In the genomic region with DNA sequence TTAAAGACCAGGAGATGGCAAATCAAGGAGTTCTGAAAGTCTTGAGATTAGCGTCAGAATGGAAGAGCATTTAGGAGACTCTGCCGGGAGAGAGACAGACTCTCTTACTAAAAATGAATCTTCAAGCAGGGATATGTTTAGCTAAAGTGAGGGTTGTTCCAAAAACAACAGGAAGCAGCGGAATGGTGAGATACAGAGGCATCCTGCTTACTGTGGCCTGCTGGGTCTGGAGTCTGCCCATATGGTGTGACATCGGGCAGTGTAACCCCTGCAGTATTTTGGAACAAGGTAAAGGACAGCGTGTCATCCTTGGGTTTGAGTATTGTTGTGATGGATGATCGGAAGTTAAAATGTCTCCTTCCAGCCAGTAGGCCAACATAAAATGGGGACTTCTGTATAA, we compare ENCODE assay signal across 11 mouse cellular contexts. TPM values are rescaled to one million over a fixed set of nuclear protein-coding genes. Genes with fewer than 3 reads are reported as not detected.
A peak's percentile ranks its signal among the peaks of the same experiment; 100 is the strongest.
DNase-seq lines count a peak whose midpoint lies in the region; ATAC-seq and TF ChIP-seq lines count a peak whose summit lies in the region.
"Had no signal": no experiment of that assay in that cellular context is flagged by ENCODE, and none has a peak within 500 bp of the region (broad histone marks: within the 10 kb centered on the region; RNA-seq: fewer than 3 reads in every experiment).

No protein-coding gene starts in this region.

- TF ChIP-seq CTCF in liver, adult 2 months (IDR thresholded peaks at IDR 0.05; ENCODE audit: low read depth, low read length), result no peak

- H3K27me3 ChIP-seq in hindbrain, embryonic 13.5 days, result peaks cover 4% of the 10 kb centered on the region; the same call in 1 of the 2 replicates
- H3K27me3 ChIP-seq in hindbrain, embryonic 11.5 days (ENCODE audit: control insufficient read depth, insufficient read depth, low read length), result no peaks in the 10 kb centered on the region
- peaks cover 8% of the 10 kb centered on the region for H3K27me3 ChIP-seq in liver, adult 2 months (ENCODE audit: control insufficient read depth, insufficient read depth, low read length)
- H3K27me3 ChIP-seq in liver, embryonic 12.5 days (replicated peaks), result peaks cover 25% of the 10 kb centered on the region
- H3K27me3 ChIP-seq in lung, embryonic 15.5 days, result no peaks in the 10 kb centered on the region

- H3K4me3 ChIP-seq in hindbrain, embryonic 13.5 days, result no peak overlapping the region
- H3K4me3 ChIP-seq in hindbrain, embryonic 11.5 days (ENCODE audit: low read depth, low read length), result no peak overlapping the region
- no peak overlapping the region for H3K4me3 ChIP-seq in liver, adult 2 months (ENCODE audit: insufficient read depth, low read depth, low read length)
- H3K4me3 ChIP-seq in liver, embryonic 12.5 days, result no peak overlapping the region
- no peak overlapping the region for H3K4me3 ChIP-seq in lung, embryonic 15.5 days
- H3K4me3 ChIP-seq: midbrain, embryonic 10.5 days had no signal

- H3K9ac ChIP-seq in hindbrain, embryonic 13.5 days, result no peak overlapping the region
- no peak overlapping the region for H3K9ac ChIP-seq in hindbrain, embryonic 11.5 days (ENCODE audit: low read depth, low read length)
- no peak overlapping the region for H3K9ac ChIP-seq in liver, adult 2 months (ENCODE audit: low read depth, low read length)
- no peak overlapping the region for H3K9ac ChIP-seq in liver, embryonic 12.5 days
- no peak overlapping the region for H3K9ac ChIP-seq in lung, embryonic 15.5 days

- H3K27ac ChIP-seq in hindbrain, embryonic 13.5 days, result no peak overlapping the region
- H3K27ac ChIP-seq in hindbrain, embryonic 11.5 days (ENCODE audit: low read depth, low read length), result no peak overlapping the region
- no peak overlapping the region for H3K27ac ChIP-seq in liver, adult 2 months (replicated peaks; ENCODE audit: insufficient read depth, low read depth, low read length)
- no peak overlapping the region for H3K27ac ChIP-seq in liver, embryonic 12.5 days
- no peak overlapping the region for H3K27ac ChIP-seq in lung, embryonic 15.5 days
- H3K27ac ChIP-seq: midbrain, embryonic 10.5 days had no signal

- 84% methylated on average over 6 of the region's 6 CpGs for whole genome bisulfite sequencing in hindbrain, embryonic 13.5 days
- 77% methylated on average over 6 of the region's 6 CpGs for WGBS in hindbrain, embryonic 11.5 days
- 76% methylated on average over 6 of the region's 6 CpGs for WGBS in liver, adult 2 months
- 62% methylated on average over 6 of the region's 6 CpGs for WGBS in liver, embryonic 12.5 days (ENCODE audit: insufficient replicate concordance)
- WGBS in lung, embryonic 15.5 days, result 54% methylated on average over 6 of the region's 6 CpGs

- H3K9me3 ChIP-seq in hindbrain, embryonic 13.5 days, result no peaks in the 10 kb centered on the region
- no peaks in the 10 kb centered on the region for H3K9me3 ChIP-seq in hindbrain, embryonic 11.5 days (ENCODE audit: control insufficient read depth, low read length)
- H3K9me3 ChIP-seq in liver, embryonic 12.5 days (replicated peaks), result no peaks in the 10 kb centered on the region
- no peaks in the 10 kb centered on the region for H3K9me3 ChIP-seq in lung, embryonic 15.5 days
- H3K9me3 ChIP-seq: midbrain, embryonic 10.5 days had no signal

- no peaks in the 10 kb centered on the region; the same call in 1 of the 2 replicates for H3K79me2 ChIP-seq in liver, adult 2 months (ENCODE audit: control insufficient read depth, insufficient read depth, low read length)

- no peak for ATAC-seq in hindbrain, embryonic 13.5 days (ENCODE audit: low FRiP score)
- no peak for ATAC-seq in hindbrain, embryonic 11.5 days (ENCODE audit: low FRiP score)
- ATAC-seq in liver, embryonic 12.5 days, result no peak
- no peak for ATAC-seq in lung, embryonic 15.5 days (ENCODE audit: borderline replicate concordance, extremely low read depth, low FRiP score, low TSS enrichment)

- H3K36me3 ChIP-seq in hindbrain, embryonic 13.5 days, result no peaks in the 10 kb centered on the region
- H3K36me3 ChIP-seq in hindbrain, embryonic 11.5 days (ENCODE audit: control insufficient read depth, insufficient read depth, low read length), result no peaks in the 10 kb centered on the region
- H3K36me3 ChIP-seq in liver, adult 2 months (ENCODE audit: control insufficient read depth, insufficient read depth, low read length), result no peaks in the 10 kb centered on the region
- no peaks in the 10 kb centered on the region for H3K36me3 ChIP-seq in liver, embryonic 12.5 days
- H3K36me3 ChIP-seq in lung, embryonic 15.5 days, result no peaks in the 10 kb centered on the region

- H3K4me1 ChIP-seq in hindbrain, embryonic 13.5 days (replicated peaks), result peaks cover 35% of the 10 kb centered on the region
- H3K4me1 ChIP-seq in hindbrain, embryonic 11.5 days (replicated peaks; ENCODE audit: control insufficient read depth, insufficient read depth, low read length), result 0 out of 2 replicates have a peak, but pooled peaks cover 2% of the 10 kb centered on the region
- H3K4me1 ChIP-seq in liver, adult 2 months (ENCODE audit: control insufficient read depth, insufficient read depth, low read length), result peaks cover 3% of the 10 kb centered on the region; the same call in 1 of the 2 replicates
- peaks cover under 1% of the 10 kb centered on the region; the same call in 1 of the 2 replicates for H3K4me1 ChIP-seq in liver, embryonic 12.5 days
- H3K4me1 ChIP-seq in lung, embryonic 15.5 days, result peaks cover 36% of the 10 kb centered on the region

- peak overlapping the region; percentile 17; the same call in 1 of the 2 replicates for H3K4me2 ChIP-seq in hindbrain, embryonic 13.5 days
- no peak overlapping the region for H3K4me2 ChIP-seq in hindbrain, embryonic 11.5 days (replicated peaks; ENCODE audit: low read depth, low read length)
- no peak overlapping the region for H3K4me2 ChIP-seq in liver, embryonic 12.5 days
- peak overlapping the region; percentile 1; the same call in 1 of the 2 replicates for H3K4me2 ChIP-seq in lung, embryonic 15.5 days

- no peak for DNase-seq in hindbrain, embryonic 11.5 days (ENCODE audit: low spot score)
- DNase-seq in liver, adult 2 months (ENCODE audit: extremely low read depth, low read depth, low spot score), result peak; percentile 21
- DNase-seq in cerebellum, postnatal 10 days, result peak; percentile 71 to 84
- DNase-seq in urinary bladder, postnatal 36 days (ENCODE audit: low spot score in 2 of 2), result no peak
- no peak for DNase-seq in thymus, postnatal 14 days
- DNase-seq: liver; right cerebral cortex, postnatal 4 days had no signal

- TF ChIP-seq POLR2A in liver, adult 2 months (IDR thresholded peaks at IDR 0.05; ENCODE audit: extremely low read depth, insufficient read depth, low read length), result no peak

RNA-seq across cellular contexts. Expression of gene Lhfp, which starts 5.0 kb away (rescaled TPM):
- 67.6 and 67.8 TPM in 2 replicates for polyA plus RNA-seq in hindbrain, embryonic 13.5 days (2015; fragmentation: Nextera tagmentation; extraction: Ambion mirVana)
- polyA plus RNA-seq in hindbrain, embryonic 11.5 days (2014; fragmentation: Nextera tagmentation; extraction: Ambion mirVana), result 45.2 and 60.5 TPM in 2 replicates
- 10.6 and 14.3 TPM in 2 replicates for total RNA-seq in liver, adult 2 months (2014; rRNA removed)
- 14.2 and 15.3 TPM in 2 replicates for polyA plus RNA-seq in liver, adult 2 months (2012; rRNA removed)
- polyA plus RNA-seq in liver, embryonic 12.5 days (2016; fragmentation: Nextera tagmentation; extraction: Ambion mirVana), result 6.3 and 6.9 TPM in 2 replicates
- polyA plus RNA-seq in lung, embryonic 15.5 days (2015; fragmentation: Nextera tagmentation; extraction: Ambion mirVana), result 79.3 and 82.4 TPM in 2 replicates

RNA-seq across cellular contexts. Expression of gene Cog6, which starts 29.3 kb away (rescaled TPM):
- 53.5 and 57.6 TPM in 2 replicates for polyA plus RNA-seq in hindbrain, embryonic 13.5 days (2015; fragmentation: Nextera tagmentation; extraction: Ambion mirVana)
- polyA plus RNA-seq in hindbrain, embryonic 11.5 days (2014; fragmentation: Nextera tagmentation; extraction: Ambion mirVana), result 52.1 and 56.5 TPM in 2 replicates
- 19.1 and 20.0 TPM in 2 replicates for total RNA-seq in liver, adult 2 months (2014; rRNA removed)
- 10.8 and 12.0 TPM in 2 replicates for polyA plus RNA-seq in liver, adult 2 months (2012; rRNA removed)
- polyA plus RNA-seq in liver, embryonic 12.5 days (2016; fragmentation: Nextera tagmentation; extraction: Ambion mirVana), result 19.2 and 21.5 TPM in 2 replicates
- 39.4 and 46.1 TPM in 2 replicates for polyA plus RNA-seq in lung, embryonic 15.5 days (2015; fragmentation: Nextera tagmentation; extraction: Ambion mirVana)

Comparison
In these comparisons a context has a peak if more than half of its experiments do, and no peak if none do; other contexts are left out.
1. H3K4me2 ChIP-seq: peak in hindbrain, embryonic 13.5 days (single experiment) and lung, embryonic 15.5 days (single experiment); none in hindbrain, embryonic 11.5 days (single experiment) and liver, embryonic 12.5 days (single experiment).
2. DNase-seq: peak in liver, adult 2 months (single experiment) and cerebellum, postnatal 10 days (2 of 2); none in hindbrain, embryonic 11.5 days (single experiment), urinary bladder, postnatal 36 days (0 of 2) and thymus, postnatal 14 days (single experiment).